Mouse (Mus musculus): Measurements from ENCODE around the gene Ccdc124.
"Not testable (repeated sequence)": the region's sequence is repeated elsewhere in the genome, so short reads cannot be mapped to it uniquely, and the experiment has no call there.

Gene Ccdc124

DNA sequence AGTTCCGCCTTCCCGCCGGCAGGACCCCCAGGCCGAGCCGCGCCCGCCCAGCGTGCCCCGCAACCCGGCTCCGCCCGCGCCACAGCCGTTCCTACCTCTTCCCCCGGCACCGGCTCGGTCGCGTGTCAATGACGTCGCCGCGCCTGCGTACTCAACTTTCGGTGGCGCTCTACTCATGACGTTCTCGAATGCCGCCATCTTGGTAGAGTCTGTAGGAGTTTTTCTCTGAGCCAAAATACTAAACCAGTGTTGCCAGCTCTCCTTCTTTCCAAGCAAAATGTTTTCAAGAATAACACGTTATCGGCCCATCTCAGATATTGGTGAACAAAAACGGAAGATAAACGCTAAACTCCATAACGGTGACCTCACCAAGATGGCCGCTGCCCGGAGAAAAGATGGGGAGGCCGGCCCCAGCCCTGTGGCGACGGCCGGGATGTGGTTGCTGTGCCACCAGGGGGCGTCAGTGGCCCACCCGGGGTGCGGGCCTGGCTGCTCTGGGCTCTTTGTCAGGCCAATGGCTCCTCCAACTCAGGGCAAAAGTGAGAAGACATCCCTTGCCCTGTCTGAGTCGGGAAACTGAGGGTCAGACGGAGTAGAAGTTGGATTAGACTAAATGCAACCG lies at the start of gene Ccdc124:
TSS of gene Ccdc124 (minus strand) at position 572 of the 622 bp plus-strand sequence.
- DNase-seq: peak; percentile 90 to 95

DNA sequence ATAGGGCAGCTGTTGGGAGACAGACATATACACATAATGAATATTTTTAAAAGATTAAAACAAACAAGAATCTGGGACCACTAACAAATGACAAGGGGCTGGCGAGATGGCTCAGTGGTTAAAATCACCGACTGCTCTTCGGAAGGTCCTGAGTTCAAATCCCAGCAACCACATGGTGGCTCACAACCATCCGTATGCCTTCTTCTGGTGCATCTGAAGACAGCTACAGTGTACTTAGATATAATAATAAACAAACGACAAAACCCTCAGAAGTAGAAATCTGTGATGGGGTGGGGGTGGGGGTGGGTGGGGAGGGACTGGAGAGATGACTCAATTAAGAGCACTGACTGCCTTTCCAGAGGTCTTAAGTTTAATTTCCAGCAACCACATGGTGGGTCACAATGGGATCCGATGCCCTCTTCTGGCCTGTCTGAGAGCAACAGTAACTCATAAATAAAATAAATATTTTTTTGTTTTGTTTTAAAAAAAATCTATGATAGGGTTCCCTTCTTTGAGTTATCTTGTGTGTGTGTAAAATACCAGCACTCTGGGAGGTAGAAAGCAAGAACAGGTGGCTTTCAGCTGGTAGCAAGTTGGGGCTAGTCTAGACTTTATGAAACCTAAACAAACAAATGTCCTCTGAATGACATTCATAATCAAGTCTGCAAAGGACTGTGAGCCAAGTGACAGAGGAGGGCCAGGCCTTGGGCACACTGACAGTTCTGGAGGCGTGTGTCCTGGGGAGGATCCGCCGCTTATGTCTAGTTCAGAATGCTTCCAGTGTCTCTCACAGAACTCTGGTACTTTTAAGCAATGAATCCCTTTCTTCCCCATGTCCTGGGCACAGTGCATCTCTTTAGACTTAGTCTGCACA lies 46.6 kb upstream of the Ccdc124 start:
- no peak for DNase-seq

DNA sequence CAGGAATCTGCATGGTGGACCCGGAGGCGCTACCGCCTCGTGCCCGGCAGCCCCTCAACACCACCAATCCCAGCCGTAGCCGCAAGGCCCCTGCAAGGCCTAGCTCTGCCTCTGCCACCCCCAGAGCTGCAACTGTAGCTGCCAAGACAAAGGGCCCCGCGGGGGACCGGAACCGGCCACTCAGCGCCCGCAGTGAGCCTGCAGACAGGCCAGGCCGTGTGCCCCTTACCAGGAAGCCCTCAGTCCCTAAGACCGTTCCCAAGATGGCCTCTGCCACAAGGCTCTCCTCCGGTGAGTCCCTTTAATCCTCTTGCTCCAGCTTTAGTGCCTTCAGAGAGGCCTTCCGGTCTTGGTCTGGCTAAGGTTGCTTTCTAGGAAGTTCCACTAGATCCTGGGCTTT lies 41.0 kb upstream of the Ccdc124 start:
- DNase-seq: no peak

DNA sequence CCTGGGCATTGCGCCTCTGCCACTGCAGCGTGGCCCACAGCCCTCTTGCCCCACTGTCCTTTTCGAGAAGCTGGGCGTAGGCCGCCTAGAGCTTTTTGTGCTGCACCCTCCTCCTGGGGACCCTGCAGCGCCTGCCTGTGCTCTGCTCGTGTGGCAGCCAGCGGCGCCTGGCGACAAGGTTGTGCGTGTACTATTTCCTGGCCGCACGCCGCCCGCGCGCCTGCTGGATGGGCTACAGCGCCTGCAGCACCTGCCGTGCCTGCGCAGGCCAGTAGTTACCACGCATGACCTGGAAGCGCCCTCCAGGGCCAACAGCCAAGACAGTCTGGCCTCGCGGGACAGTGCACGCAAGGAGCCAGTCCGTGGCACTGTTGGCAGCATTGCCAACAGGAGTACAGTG lies 39.8 kb upstream of the Ccdc124 start:
- DNase-seq: no peak

DNA sequence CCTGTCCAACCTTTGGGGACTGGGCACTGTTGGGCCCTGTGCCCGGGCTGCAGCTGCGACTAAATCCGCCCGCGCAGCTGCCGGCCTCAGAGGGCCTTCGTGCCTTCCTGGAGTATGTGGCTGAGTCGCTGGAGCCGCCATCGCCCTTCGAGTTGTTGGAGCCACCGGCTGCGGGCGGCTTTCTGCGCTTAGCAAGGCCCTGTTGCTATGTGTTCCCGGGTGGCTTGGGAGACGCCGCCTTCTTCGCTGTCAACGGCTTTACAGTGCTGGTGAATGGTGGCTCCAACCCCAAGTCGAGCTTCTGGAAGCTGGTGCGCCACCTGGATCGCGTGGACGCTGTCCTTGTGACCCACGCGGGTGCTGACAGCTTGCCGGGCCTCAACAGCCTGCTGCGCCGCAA lies 39.2 kb upstream of the Ccdc124 start:
- no peak for DNase-seq

DNA sequence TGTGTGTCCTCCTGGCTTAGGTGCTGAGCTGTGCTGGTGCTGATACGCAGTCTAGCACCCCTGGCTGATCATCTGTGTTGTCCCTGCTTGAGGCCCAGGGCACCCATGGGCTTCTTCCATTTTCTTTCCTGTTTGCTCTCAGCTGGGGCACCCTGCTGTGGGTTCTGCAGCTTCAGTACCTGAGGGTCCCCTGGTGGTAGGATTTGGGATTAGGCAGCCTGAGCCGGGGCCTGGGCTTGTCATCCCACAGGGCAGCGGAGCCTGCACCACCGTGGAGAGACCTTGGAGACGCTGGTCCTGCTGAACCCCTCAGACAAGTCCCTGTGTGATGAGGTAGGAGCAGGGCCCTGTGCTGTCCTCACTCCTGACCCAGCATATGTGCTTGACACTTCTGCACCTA lies 37.9 kb upstream of the Ccdc124 start:
- DNase-seq: no peak

DNA sequence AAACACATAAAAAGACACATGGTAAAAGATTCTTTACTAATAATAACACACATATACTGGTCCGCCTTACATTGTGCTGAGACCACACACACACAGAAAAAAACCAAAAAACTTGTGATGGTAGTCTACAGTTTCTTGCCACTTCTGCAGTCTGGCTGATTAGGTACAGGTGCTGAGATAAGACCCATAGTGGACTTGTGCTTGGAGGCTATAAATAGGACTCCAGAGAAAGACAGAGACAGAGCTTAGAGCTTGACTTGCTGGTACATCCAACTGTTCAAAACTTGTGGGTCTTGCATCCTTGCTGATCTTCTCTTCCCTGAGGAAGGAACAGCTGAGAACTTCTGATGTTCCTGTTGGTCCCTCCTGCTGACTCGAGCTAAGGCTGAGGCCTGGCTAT lies 33.8 kb upstream of the Ccdc124 start:
- DNase-seq: no peak

DNA sequence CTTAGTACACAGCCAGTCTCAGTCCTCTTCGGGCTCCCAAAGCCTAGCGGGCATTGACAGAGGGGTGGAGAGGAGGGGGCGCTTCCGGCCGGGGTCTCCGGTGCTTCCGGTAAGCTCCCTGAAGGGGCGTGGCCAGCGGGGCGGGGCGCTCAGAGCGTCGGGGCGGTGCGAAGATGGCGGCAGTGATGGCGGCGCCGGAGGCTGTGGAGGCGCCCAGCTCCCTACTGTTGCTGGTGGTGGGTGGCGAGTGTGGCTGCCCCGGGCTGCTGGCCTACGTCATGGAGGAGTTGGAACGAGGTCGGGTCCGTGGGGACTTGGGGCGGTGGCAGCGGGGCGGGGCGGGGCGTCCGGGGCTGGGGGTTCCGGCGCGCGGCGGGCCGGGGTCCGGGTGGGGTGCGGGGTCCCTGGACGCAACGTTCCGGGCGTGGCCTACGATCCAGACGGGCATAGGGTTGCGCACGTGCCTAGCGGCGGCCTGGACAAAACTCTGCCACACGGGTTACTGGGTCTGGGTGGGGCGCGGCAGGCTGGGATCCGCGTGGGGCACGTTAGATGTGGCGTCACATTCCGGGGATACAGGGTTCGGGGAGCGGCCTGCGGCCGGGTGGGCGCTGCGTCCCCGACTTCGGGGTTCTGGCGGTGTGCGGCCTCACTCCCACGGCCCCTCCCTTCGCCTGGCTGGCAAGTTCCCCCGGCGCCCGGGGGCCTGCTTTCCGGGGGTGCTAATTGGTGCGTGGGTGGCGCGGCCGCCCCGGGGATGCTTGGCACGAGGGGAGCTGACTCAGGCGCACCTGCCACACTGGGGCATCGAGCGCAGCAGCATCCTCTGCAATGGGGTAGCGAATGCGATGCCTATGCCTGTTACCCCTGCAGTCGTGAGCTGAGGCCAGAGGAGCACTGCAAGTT lies 32.3 kb upstream of the Ccdc124 start, which contains the start of gene Map1s:
TSS of gene Map1s (plus strand) at position 102 of the 906 bp plus-strand sequence.
- DNase-seq: peak; percentile 57 to 77

DNA sequence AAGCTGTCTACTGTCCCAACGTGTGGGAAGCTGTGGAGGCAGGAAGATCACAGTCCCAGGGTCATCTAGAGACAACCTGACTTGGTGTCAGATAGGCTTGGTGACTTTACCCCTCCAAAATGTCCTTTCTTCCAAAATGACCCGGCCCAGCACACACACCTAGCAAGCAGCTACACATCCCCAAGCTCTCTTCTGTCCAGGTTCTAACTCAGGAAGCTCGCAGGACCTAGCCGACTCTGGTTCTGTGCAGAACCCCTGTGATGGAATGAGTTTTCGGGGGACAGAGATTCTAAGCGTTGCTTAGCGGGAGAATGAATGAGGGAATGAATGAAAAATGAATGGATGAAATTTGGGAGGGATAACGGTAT lies 31.7 kb upstream of the Ccdc124 start:
- no peak for DNase-seq

DNA sequence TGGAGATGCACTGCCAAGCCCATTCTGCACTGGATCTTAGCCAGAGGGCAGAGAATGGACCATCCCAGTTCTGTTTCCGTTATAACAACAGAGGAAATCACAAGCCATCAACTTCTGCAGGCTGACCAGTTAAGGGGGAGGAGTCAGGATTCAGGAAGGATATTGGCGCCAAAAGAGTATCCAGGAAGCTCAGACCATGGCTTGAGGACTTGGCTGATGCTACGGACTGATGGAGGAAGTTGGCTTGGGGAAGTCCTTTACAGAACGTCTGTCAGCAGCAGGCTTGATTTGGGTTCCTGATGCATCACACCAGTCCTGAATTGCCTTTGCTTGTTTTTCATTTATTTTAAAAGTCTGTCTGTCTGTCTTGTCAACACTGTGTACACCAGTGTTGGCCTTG lies 30.8 kb upstream of the Ccdc124 start:
- no peak for DNase-seq

DNA sequence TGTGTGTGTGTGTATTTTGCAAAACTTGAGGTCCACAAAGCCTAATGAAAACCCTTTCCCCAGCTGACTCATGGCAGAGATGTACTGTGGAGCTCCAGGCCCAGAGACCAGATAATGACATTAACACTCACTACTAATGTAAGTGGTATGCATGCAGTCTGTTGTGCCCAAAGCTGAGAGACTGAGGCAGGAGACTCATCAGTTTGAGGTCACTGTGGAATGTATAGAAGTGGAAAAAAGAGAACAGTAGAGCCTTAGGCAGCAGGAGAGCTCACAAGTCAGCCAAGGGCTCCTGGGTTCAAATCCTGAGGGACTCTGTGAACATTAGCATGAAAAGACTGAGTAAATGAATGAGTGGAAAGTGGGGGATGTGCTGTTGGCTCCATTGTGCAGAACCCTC lies 29.8 kb upstream of the Ccdc124 start:
- DNase-seq: no peak

DNA sequence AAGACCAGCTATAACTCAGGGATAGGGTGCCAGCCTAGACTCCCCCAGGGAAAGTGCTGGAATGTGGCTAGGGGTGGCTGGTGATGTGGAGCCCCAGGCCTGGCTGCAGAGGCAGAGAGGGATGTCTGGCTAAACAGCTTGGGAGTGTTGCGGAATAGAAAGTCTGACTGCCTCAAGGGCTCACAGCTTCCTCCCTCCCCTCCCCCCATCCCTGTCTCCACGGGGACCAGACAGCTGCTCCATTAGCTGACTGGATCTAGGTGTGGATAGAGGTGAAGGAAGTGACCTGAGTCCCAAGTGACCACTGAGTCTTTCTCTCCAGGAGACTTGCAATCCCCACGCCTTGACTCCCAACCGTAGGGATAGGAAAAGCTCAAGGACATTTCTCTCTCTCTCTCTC lies 29.4 kb upstream of the Ccdc124 start:
- DNase-seq: no peak

DNA sequence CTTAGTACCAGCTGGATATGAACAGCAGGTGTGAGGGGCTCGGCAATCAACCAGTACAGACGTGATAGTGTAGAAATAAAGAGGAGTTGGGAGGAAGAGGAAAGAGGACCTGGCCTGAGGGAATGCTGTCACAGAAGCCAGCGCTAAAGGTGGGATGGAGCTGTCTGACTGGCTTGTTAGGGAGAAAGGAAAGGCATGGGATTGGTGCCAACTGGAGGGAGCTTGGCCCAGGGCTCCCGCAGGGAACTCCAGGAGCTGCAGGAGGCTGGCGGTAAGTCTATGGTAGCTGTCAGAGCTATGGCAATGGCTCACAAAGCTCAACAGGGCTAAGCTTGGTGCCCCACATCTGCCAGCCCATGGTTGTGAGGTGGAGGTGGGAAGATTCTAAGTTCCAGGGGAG lies 28.5 kb upstream of the Ccdc124 start:
- DNase-seq: no peak

DNA sequence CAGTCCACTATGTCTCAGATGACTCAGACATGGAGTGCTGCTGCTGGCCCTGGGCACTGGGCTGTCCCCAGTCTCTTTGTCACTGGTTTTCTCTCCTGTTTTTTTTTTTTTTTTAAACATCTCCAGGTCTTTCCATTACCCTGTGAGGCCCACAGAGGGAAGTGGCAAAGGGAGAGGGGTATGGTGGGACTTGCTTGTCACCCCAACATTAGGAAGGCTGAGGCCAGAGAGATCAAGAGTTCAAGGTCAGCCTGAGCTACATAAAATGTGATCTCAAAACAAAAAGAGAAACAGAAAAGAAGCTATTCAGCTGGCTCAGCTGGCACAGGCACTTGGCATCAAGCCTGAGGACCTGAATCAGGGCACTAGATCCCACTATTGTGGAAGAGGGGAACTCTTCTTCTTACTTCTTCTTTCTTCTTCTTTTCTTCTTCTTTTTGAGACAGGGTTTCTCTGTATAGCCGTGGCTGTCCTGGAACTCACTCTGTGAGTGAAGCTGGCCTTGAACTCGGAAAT lies 27.2 kb upstream of the Ccdc124 start:
- DNase-seq: no peak

DNA sequence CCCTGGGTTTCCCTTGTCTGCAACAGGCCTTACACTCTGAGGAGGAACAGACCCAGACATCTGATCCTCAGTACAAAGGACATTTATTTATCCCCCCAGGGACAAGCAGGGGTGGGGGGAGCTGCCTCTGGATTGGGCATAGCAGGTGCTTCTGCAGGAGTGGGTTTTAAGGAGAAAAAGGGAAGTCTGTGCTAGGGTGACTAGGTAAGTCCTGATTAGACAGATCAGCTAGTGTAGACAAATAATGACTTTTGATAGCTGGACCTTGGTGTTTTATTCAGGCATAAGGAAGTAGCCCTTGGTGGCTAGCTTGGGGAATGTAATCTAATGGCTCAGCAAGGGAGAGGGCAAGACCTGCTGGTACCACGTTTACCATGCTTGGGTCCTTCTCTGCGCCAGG lies 25.5 kb upstream of the Ccdc124 start:
- no peak for DNase-seq

DNA sequence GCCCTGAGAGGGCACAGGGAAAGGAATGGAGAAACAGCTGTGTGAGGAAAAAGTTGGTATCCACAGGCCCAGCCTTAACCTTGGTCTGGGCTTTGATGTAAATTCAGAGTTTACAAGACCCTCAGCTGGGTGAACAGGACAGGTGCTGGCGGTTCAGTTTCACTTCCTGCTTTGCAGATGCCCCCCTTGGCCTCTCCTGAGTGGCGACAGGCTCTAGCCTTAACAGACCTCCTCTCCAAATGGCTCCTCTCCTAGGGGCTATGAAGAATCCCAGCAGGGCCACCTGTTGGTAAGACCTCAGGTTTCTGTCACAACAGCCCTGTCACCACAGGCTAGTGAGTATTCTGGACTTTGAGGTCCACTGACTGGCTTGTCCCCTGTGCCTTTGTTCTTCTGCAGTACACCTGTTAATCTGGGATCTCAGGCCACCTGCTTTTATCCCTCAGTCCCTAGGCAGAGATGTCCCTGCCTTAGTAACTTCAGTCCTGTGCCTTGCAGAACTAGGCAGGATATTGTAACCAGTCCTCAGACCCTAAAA lies 25.0 kb upstream of the Ccdc124 start:
- peak in 1 of 2 experiments; percentile 39 for DNase-seq

DNA sequence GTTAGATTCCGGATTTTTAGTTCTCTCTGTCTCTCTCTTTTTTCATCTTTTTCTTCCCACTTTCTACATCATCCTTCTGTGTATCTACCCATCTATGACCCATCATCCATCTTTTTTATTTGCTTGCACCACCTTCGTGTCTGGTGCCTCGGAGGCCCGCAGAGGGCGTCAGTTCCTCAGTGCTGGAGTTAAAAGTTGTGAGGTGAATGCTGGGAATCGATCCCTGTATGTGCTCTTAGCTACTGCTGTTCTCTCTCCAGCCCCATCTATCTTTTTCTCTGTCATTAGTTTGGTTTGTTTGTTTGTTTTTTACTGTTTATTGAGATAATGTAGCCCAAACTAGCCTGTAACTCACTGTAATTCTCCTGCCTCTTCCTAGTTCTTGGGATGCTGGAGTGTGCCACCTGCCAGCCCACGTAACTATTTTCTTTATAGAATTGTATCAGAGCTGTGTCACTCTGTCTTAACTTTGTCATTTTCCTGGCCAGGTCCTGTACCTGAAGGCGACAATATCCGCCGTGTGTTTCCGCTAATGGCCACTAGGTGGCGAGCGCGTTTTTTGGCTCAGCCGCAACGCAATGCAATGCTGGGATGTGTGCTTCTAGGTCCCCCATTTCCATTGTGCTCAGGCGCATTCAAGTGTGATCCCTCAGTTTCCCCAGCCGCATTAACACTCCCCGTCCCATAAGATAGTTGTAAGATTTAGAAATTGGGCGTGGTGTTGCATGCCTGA lies 24.1 kb upstream of the Ccdc124 start:
- DNase-seq: peak; percentile 76 to 89

DNA sequence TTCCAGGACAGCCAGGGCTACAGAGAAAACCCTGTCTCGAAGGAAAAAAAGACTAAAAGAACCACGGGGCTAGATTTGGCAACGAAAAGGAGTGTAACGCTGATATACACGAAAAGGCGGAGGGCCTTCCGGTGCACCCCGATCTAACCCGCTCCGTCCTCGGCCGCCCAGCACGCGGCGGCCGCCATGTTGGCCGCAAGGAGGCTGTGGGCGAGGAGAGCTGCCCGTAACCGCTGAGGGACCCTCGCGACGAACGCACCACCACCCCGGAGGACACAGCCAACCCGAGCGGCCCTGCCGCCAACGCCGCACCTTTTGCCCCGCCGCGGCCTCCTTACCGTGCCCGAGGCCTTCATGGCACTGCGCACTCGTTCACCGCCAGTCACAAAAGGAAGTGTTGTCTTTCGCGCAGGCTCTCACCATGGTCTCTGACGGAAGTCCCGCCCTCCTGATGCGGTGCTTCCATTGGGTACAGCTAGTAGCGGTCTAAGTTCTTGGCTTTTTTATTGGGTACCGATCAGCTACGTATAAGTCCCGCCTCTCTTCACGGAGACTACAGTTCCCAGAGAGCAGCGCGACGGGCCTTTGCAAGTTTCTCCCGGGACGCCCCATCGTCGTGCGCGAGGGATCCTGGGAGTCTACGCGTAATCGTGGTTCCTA lies 23.4 kb upstream of the Ccdc124 start, which contains the start of gene Rpl18a:
TSS of gene Rpl18a (minus strand) at position 392 of the 660 bp plus-strand sequence.
- DNase-seq: peak; percentile 83 to 89

DNA sequence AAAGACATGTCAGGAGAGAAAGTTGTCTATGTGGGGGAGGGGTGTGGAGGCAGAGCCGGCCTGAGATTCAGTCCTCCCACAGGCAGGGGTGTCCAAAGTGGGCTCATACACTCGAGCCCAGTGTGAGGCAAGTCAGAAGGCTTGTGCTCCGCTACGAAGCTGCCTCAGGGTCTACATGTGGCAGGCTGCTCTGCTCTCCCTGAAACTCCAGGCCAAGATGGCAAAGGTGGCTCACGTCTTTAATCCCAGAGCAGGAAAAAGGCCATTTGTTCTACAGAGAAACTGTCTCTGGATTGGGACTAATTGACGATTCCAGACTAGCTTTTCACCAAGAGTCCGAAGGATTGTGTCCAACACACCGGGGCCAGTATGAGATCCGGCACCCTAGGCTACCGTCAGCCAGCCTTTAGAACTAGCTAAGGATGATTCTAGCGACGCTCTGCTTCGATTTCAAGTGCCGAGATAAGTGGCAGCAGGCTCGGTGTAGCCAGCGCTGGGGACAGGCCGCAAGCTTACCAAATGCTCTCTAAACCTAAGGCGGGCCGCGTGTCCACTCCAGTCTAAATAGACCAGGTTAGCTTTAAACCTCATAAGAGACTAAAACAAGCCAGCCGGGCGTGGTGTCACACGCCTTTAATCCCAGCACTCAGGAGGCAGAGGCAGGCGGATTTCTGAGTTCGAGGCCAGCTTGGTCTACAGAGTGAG lies 22.7 kb upstream of the Ccdc124 start:
- DNase-seq: no peak

DNA sequence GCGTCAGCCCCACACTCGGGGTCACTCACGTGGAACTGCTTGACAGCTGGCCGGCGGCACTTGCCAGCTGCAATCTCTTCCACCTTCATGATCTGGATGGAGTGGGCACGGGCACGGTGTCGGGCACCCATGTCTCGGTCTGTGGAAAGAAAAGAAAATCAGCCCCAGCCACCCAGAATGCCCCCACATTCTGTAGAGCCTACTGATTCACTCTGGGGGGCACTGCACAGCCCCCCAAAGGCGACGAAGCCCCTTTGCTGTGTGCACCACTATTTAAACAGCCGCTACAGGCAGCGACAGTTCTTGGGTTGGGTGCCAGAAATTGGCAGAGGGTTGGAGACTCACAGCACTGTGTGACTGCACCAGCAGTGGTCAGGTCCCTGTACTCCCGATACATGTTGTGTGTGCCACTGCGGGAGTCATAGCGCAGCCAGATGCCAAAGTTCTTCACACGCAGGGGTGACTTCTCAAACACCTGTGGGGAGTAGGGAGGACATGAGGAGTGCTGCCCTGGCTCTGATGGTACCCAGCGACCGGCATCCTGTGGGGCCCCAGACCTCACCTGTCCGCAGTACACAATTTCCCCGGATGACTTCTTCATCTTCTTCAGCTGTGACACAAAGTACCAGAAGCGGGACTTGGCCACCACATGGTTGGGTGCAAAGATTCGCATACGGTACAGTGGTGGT lies 22.0 kb upstream of the Ccdc124 start:
- DNase-seq: not testable (repeated sequence)

Data from spleen, adult 18-20 months (tissue).